Comparison of ENCODE assay signal across 9 mouse cellular contexts in genomic region chr7:79202336-79202735, GRCm38 (mm10). TPM values are rescaled to one million over a fixed set of nuclear protein-coding genes. Genes with fewer than 3 reads are reported as not detected.
DNase-seq lines count a peak whose midpoint lies in the region; ATAC-seq and TF ChIP-seq lines count a peak whose summit lies in the region.
"Had no signal": no experiment of that assay in that cellular context is flagged by ENCODE, and none has a peak within 500 bp of the region (broad histone marks: within the 10 kb centered on the region; RNA-seq: fewer than 3 reads in every experiment).

No protein-coding gene starts in this region.

- TF ChIP-seq CTCF in gastrocnemius, adult 2 months (IDR thresholded peaks at IDR 0.05) = no peak

- ATAC-seq in limb, embryonic 11.5 days (ENCODE audit: insufficient number of reproducible peaks, low FRiP score, low TSS enrichment, low read depth) = no peak

- H3K27ac ChIP-seq in gastrocnemius, adult 2 months = peak overlapping the region; percentile 70
- H3K27ac ChIP-seq in limb, embryonic 11.5 days (replicated peaks; ENCODE audit: low read depth, low read length) = no peak overlapping the region
- H3K27ac ChIP-seq: liver, embryonic 14.5 days had no signal

- DNase-seq in adipocyte (ENCODE audit: low spot score) = peak; percentile 14
- DNase-seq in gastrocnemius, adult 2 months = peak; percentile 62
- DNase-seq in heart, postnatal 36 days = peak; percentile 57 to 58
- peak; percentile 19 for DNase-seq in limb, embryonic 11.5 days (ENCODE audit: low spot score)
- no peak for DNase-seq in frontal cortex, adult 2 months (ENCODE audit: extremely low spot score in 1 of 2, low spot score in 1 of 2)
- no peak for DNase-seq in layer of hippocampus, postnatal 14 days (ENCODE audit: low spot score in 2 of 2)
- no peak for DNase-seq in left cerebral cortex, adult 11 months (ENCODE audit: low spot score)
- DNase-seq in T-cell, adult 2 months (ENCODE audit: low spot score) = no peak

- H3K36me3 ChIP-seq in limb, embryonic 11.5 days (ENCODE audit: control insufficient read depth, insufficient read depth, low read length) = no peaks in the 10 kb centered on the region

- H3K4me3 ChIP-seq in gastrocnemius, adult 2 months = no peak overlapping the region
- H3K4me3 ChIP-seq in limb, embryonic 11.5 days (ENCODE audit: low read depth, low read length) = no peak overlapping the region

- H3K4me1 ChIP-seq in limb, embryonic 11.5 days (ENCODE audit: control insufficient read depth, insufficient read depth, low read length) = no peaks in the 10 kb centered on the region

- 69% methylated on average over 7 of the region's 7 CpGs for WGBS in limb, embryonic 11.5 days

- H3K9ac ChIP-seq in limb, embryonic 11.5 days (ENCODE audit: low read length) = no peak overlapping the region
- H3K9ac ChIP-seq: liver, embryonic 14.5 days had no signal

- no peak overlapping the region for H3K4me2 ChIP-seq in limb, embryonic 11.5 days (ENCODE audit: low read depth, severe bottlenecking)

- intact Hi-C loops in gastrocnemius, adult 2 months (cut with DNase I) = loop anchor here (5.0 kb wide), 1 partner anchor 55 kb away; the partner anchor contains the start of gene Mfge8
- intact Hi-C loops in heart, postnatal 36 days (cut with DNase I) = no loop called here

- no peaks in the 10 kb centered on the region for H3K27me3 ChIP-seq in limb, embryonic 11.5 days (ENCODE audit: control insufficient read depth, insufficient read depth, low read length)

- no peaks in the 10 kb centered on the region for H3K9me3 ChIP-seq in limb, embryonic 11.5 days (ENCODE audit: control insufficient read depth, low read length)

RNA-seq across cellular contexts. Expression of gene Mfge8, which starts 53.5 kb away (rescaled TPM):
- total RNA-seq in gastrocnemius, adult 2 months (2021) = 10 to 100 TPM; 39.1 to 53.6 TPM
- total RNA-seq in heart, postnatal 36 days (2021) = 100 to 1,000 TPM; 135 to 138 TPM
- 154 and 157 TPM in 2 replicates for polyA plus RNA-seq in limb, embryonic 11.5 days (2014; fragmentation: Nextera tagmentation; extraction: Ambion mirVana)
- 273 and 340 TPM in 2 replicates for polyA plus RNA-seq in frontal cortex, adult 2 months (2012; rRNA removed)
- total RNA-seq in layer of hippocampus, postnatal 14 days (2021) = 100 to 1,000 TPM; 136 to 141 TPM

Comparison
In these comparisons a context has a peak if more than half of its experiments do, and no peak if none do; other contexts are left out.
1. DNase-seq: peak in adipocyte (single experiment), gastrocnemius, adult 2 months (single experiment), heart, postnatal 36 days (2 of 2) and limb, embryonic 11.5 days (single experiment); none in frontal cortex, adult 2 months (0 of 2), layer of hippocampus, postnatal 14 days (0 of 2), left cerebral cortex, adult 11 months (single experiment) and T-cell, adult 2 months (single experiment).